Mouse (Mus musculus) embryonic fibroblast, embryonic 13.5 days (primary cell): ENCODE measurements around the gene Dlgap4.

Experiments used
- CTCF ChIP-seq: IDR thresholded peaks from 2 replicates; pipeline ENCODE4 v1.5.1; 2011; ENCODE audit warnings: mild to moderate bottlenecking, control low read depth, low read length, moderate library complexity, borderline replicate concordance; ENCODE audit not compliant: insufficient read depth
- POLR2A ChIP-seq: IDR thresholded peaks from 2 replicates; pipeline ENCODE4 v1.6.1; 2011; ENCODE audit warnings: low read depth, mild to moderate bottlenecking, control low read depth, low read length, moderate library complexity

DNA sequence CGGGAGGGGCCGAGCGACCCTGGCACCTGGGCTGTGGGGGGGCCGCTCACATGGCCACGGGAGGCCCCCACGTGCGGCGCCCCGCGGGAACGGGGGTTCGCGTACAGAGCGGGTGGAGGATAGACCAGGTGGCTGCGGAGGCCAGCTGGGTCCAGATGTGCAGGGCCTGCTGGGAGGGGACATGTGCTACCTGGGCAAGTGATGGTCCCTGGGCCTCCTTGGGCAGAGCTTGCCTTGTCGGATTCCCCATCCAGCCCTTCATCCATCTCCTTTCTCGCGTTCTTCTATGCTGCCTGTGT lies 702 bp downstream of the Dlgap4 start:
- TF ChIP-seq POLR2A (no peak), CTCF (no peak)
